Mouse (Mus musculus): ENCODE data around the gene Stx1b. TPM values are rescaled to one million over a fixed set of nuclear protein-coding genes. Genes with fewer than 3 reads are reported as not detected.

The Stx1b gene
- total and polyA plus RNA-seq, 3 experiments: 0.02 to 0.16 (median 0.15) TPM

DNA sequence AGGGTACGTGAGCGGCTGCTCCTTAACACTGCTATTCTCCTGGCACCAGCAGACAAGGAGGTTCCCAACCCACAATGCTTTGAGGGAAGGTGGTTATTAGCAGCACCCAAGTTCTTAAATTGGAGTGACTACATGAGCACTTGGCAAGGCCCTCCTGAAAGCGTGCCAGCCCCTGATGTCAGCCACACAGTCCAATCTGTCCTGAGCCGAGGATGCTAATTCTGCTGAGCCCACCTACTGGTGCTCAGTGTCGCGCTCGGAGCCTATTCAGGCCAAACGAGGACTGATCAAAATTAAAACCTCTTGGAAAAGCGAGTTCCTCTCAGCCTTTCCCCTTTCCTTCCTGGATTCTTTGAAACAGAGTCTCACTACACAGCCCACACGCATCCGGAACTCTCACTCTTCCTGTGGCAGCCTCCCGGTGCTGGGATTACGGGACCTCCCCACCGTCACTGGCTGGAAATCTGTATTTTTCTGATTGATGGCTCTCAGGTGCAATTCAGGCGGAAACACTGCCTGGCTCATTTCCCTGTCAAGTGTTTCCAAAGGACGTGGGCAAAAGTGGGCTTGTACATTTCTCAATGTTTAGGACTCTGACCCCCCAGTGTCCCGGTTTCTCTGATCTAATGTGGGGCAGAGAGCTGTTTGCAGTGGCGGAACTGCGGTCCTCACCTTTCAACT is 10.0 kb downstream of the Stx1b start:
- DNase-seq (ENCODE audit: low spot score) (no peak), ATAC-seq (ENCODE audit: extremely low read depth, insufficient number of reproducible peaks, low FRiP score, poor library complexity, severe bottlenecking) (no peak)
- H3K36me3 ChIP-seq (replicated peaks): no peaks in the 10 kb centered on the region
- no peaks in the 10 kb centered on the region for H3K9me3 ChIP-seq (replicated peaks)
- no peak overlapping the region for H3K4me3 ChIP-seq (ENCODE audit: low read depth, low read length)
- TF ChIP-seq GATA2 (IDR thresholded peaks at IDR 0.05; ENCODE audit: borderline replicate concordance, low read depth, low read length) (no peak), TAL1 (conservative IDR thresholded peaks at IDR 0.05; ENCODE audit: low read depth, low read length) (no peak), CTCF (IDR thresholded peaks at IDR 0.05; ENCODE audit: low read depth, low read length) (no peak), GATA1 (IDR thresholded peaks at IDR 0.05; ENCODE audit: borderline replicate concordance, low read length) (no peak), POLR2AphosphoS5 (IDR thresholded peaks at IDR 0.05; ENCODE audit: insufficient replicate concordance, low read depth, low read length) (no peak)
- peaks cover 29% of the 10 kb centered on the region for H3K27me3 ChIP-seq (ENCODE audit: insufficient read depth, low read length)
- peaks cover 12% of the 10 kb centered on the region for H3K4me1 ChIP-seq (ENCODE audit: insufficient read depth, low read depth, low read length)

DNA sequence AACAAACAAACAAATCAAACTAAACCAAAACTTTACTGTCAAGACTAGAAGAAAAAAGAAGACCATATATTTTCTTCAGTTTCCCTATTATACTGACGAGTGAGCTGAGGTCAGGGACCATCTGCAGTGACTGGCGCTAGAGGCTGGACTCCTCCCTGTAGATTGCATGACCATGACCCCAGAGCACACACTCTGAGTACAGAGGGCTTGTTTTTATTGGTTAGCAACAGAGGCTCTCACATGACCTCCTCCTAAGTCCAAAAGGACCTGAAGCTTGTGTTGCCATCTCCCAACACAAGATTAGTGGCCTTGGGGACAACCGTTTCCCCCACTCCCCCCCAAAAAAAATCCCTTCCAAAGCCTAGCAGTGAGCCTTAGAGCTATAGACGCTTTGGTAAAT is 10.5 kb downstream of the Stx1b start:
- H3K4me3 ChIP-seq (ENCODE audit: low read depth, low read length): no peak overlapping the region
- peaks cover 17% of the 10 kb centered on the region for H3K4me1 ChIP-seq (ENCODE audit: insufficient read depth, low read depth, low read length)

GRCm38 (mm10) chr7:127812292-127812691 is 12.1 kb downstream of the Stx1b start:
- Histone ChIP-seq H3K9me3 (replicated peaks) (no peaks in the 10 kb centered on the region), H3K36me3 (replicated peaks) (no peaks in the 10 kb centered on the region), H3K4me3 (ENCODE audit: low read depth, low read length) (no peak overlapping the region), H3K4me1 (ENCODE audit: insufficient read depth, low read depth, low read length) (peaks cover 29% of the 10 kb centered on the region), H3K27me3 (ENCODE audit: insufficient read depth, low read length) (peaks cover 19% of the 10 kb centered on the region)
- DNase-seq (ENCODE audit: low spot score) (no peak), ATAC-seq (ENCODE audit: extremely low read depth, insufficient number of reproducible peaks, low FRiP score, poor library complexity, severe bottlenecking) (no peak)
- TF ChIP-seq POLR2AphosphoS5 (IDR thresholded peaks at IDR 0.05; ENCODE audit: insufficient replicate concordance, low read depth, low read length): no peak
- no peak for TF ChIP-seq TAL1 (conservative IDR thresholded peaks at IDR 0.05; ENCODE audit: low read depth, low read length)
- no peak for TF ChIP-seq GATA1 (IDR thresholded peaks at IDR 0.05; ENCODE audit: borderline replicate concordance, low read length)
- no peak for TF ChIP-seq CTCF (IDR thresholded peaks at IDR 0.05; ENCODE audit: low read depth, low read length)
- no peak for TF ChIP-seq GATA2 (IDR thresholded peaks at IDR 0.05; ENCODE audit: borderline replicate concordance, low read depth, low read length)

More for the DNA sequence above, 10.5 kb downstream of the Stx1b start:
- Histone ChIP-seq H3K27me3 (ENCODE audit: insufficient read depth, low read length) (peaks cover 29% of the 10 kb centered on the region), H3K9me3 (replicated peaks) (no peaks in the 10 kb centered on the region), H3K36me3 (replicated peaks) (no peaks in the 10 kb centered on the region)
- no peak for ATAC-seq (ENCODE audit: extremely low read depth, insufficient number of reproducible peaks, low FRiP score, poor library complexity, severe bottlenecking)
- TF ChIP-seq POLR2AphosphoS5 (IDR thresholded peaks at IDR 0.05; ENCODE audit: insufficient replicate concordance, low read depth, low read length): no peak
- TF ChIP-seq GATA1 (IDR thresholded peaks at IDR 0.05; ENCODE audit: borderline replicate concordance, low read length): no peak
- no peak for TF ChIP-seq GATA2 (IDR thresholded peaks at IDR 0.05; ENCODE audit: borderline replicate concordance, low read depth, low read length)
- no peak for TF ChIP-seq TAL1 (conservative IDR thresholded peaks at IDR 0.05; ENCODE audit: low read depth, low read length)
- no peak for TF ChIP-seq CTCF (IDR thresholded peaks at IDR 0.05; ENCODE audit: low read depth, low read length)
- DNase-seq (ENCODE audit: low spot score): no peak

DNA sequence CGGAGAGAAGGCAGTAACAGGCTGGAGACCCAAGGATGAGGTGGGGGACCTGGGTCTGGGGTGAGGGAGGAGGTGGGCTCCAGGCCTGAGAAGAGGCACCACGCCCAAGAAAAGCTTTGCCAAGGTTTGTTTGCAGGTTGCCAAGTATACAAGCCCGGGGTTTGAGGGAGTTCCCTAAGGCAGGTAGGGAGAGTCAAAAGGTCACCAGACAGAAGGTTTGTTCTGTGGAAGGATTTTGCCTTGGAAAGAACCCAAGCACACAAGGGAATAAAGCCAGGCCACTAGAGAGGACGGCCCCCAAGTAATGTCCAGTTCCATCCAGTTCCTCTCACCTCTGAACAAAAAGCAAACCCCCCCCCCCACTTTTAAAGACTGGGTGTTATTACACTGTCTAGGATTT is 13.1 kb downstream of the Stx1b start:
- DNase-seq (ENCODE audit: low spot score) (no peak), ATAC-seq (ENCODE audit: extremely low read depth, insufficient number of reproducible peaks, low FRiP score, poor library complexity, severe bottlenecking) (no peak)
- Histone ChIP-seq H3K27me3 (ENCODE audit: insufficient read depth, low read length) (peaks cover 12% of the 10 kb centered on the region; the same call in 1 of the 2 replicates), H3K4me1 (ENCODE audit: insufficient read depth, low read depth, low read length) (peaks cover 39% of the 10 kb centered on the region), H3K9me3 (replicated peaks) (no peaks in the 10 kb centered on the region), H3K4me3 (ENCODE audit: low read depth, low read length) (no peak overlapping the region), H3K36me3 (replicated peaks) (no peaks in the 10 kb centered on the region)
- TF ChIP-seq GATA2 (IDR thresholded peaks at IDR 0.05; ENCODE audit: borderline replicate concordance, low read depth, low read length) (no peak), CTCF (IDR thresholded peaks at IDR 0.05; ENCODE audit: low read depth, low read length) (no peak), POLR2AphosphoS5 (IDR thresholded peaks at IDR 0.05; ENCODE audit: insufficient replicate concordance, low read depth, low read length) (no peak), GATA1 (IDR thresholded peaks at IDR 0.05; ENCODE audit: borderline replicate concordance, low read length) (no peak), TAL1 (conservative IDR thresholded peaks at IDR 0.05; ENCODE audit: low read depth, low read length) (no peak)

GRCm38 (mm10) chr7:127810650-127811049 is 13.7 kb downstream of the Stx1b start:
- H3K27me3 ChIP-seq (ENCODE audit: insufficient read depth, low read length): peaks cover 6% of the 10 kb centered on the region; the same call in 1 of the 2 replicates
- no peaks in the 10 kb centered on the region for H3K36me3 ChIP-seq (replicated peaks)
- ATAC-seq (ENCODE audit: extremely low read depth, insufficient number of reproducible peaks, low FRiP score, poor library complexity, severe bottlenecking): no peak
- TF ChIP-seq TAL1 (conservative IDR thresholded peaks at IDR 0.05; ENCODE audit: low read depth, low read length) (no peak), GATA1 (IDR thresholded peaks at IDR 0.05; ENCODE audit: borderline replicate concordance, low read length) (no peak), POLR2AphosphoS5 (IDR thresholded peaks at IDR 0.05; ENCODE audit: insufficient replicate concordance, low read depth, low read length) (no peak), CTCF (IDR thresholded peaks at IDR 0.05; ENCODE audit: low read depth, low read length) (no peak), GATA2 (IDR thresholded peaks at IDR 0.05; ENCODE audit: borderline replicate concordance, low read depth, low read length) (no peak)
- DNase-seq (ENCODE audit: low spot score): no peak
- H3K4me1 ChIP-seq (ENCODE audit: insufficient read depth, low read depth, low read length): peaks cover 39% of the 10 kb centered on the region
- no peak overlapping the region for H3K4me3 ChIP-seq (ENCODE audit: low read depth, low read length)
- no peaks in the 10 kb centered on the region for H3K9me3 ChIP-seq (replicated peaks)

- Histone ChIP-seq H3K27me3 (ENCODE audit: insufficient read depth, low read length) (peaks cover 1% of the 10 kb centered on the region; the same call in 1 of the 2 replicates), H3K36me3 (replicated peaks) (no peaks in the 10 kb centered on the region), H3K4me1 (ENCODE audit: insufficient read depth, low read depth, low read length) (peaks cover 47% of the 10 kb centered on the region), H3K9me3 (replicated peaks) (no peaks in the 10 kb centered on the region), H3K4me3 (ENCODE audit: low read depth, low read length) (no peak overlapping the region)
- TF ChIP-seq POLR2AphosphoS5 (IDR thresholded peaks at IDR 0.05; ENCODE audit: insufficient replicate concordance, low read depth, low read length) (no peak), TAL1 (conservative IDR thresholded peaks at IDR 0.05; ENCODE audit: low read depth, low read length) (no peak), CTCF (IDR thresholded peaks at IDR 0.05; ENCODE audit: low read depth, low read length) (no peak)
- ATAC-seq (ENCODE audit: extremely low read depth, insufficient number of reproducible peaks, low FRiP score, poor library complexity, severe bottlenecking) (no peak), DNase-seq (ENCODE audit: low spot score) (no peak)
These were observed 14.5 kb downstream of the Stx1b start for GRCm38 (mm10) chr7:127809846-127810245.
